Mouse (Mus musculus): ENCODE measurements around the gene Slc4a2. TPM values are rescaled to one million over a fixed set of nuclear protein-coding genes. Genes with fewer than 3 reads are reported as not detected.

Slc4a2 gene
- polyA plus RNA-seq, 1 experiment from 2014 or later: 28.7 TPM

- Histone ChIP-seq H3K27me3 (ENCODE audit: control insufficient read depth, insufficient read depth, low read length) (no peaks in the 10 kb centered on the region), H3K4me3 (ENCODE audit: low read depth, low read length) (no peak overlapping the region), H3K4me2 (ENCODE audit: low read depth, low read length, severe bottlenecking) (no peak overlapping the region), H3K9me3 (ENCODE audit: control insufficient read depth, low read length) (no peaks in the 10 kb centered on the region), H3K4me1 (replicated peaks; ENCODE audit: control insufficient read depth, insufficient read depth, low read length) (no peaks in the 10 kb centered on the region), H3K36me3 (ENCODE audit: control insufficient read depth, insufficient read depth, low read length) (no peaks in the 10 kb centered on the region; the same call in 1 of the 2 replicates), H3K9ac (ENCODE audit: low read length) (no peak overlapping the region), H3K27ac (ENCODE audit: low read depth, low read length) (no peak overlapping the region)
- no peak for DNase-seq (ENCODE audit: low spot score)
- ATAC-seq (replicated peaks; ENCODE audit: low FRiP score): no peak
- WGBS: 94% methylated on average over 5 of the region's 5 CpGs
These were observed 22.6 kb upstream of the Slc4a2 start for GRCm38 (mm10) chr5:24400911-24401605.

- no peak overlapping the region for H3K4me2 ChIP-seq (ENCODE audit: low read depth, low read length, severe bottlenecking)
- DNase-seq (ENCODE audit: low spot score) (no peak), ATAC-seq (replicated peaks; ENCODE audit: low FRiP score) (no peak)
- H3K9me3 ChIP-seq (ENCODE audit: control insufficient read depth, low read length): no peaks in the 10 kb centered on the region
- H3K4me1 ChIP-seq (replicated peaks; ENCODE audit: control insufficient read depth, insufficient read depth, low read length): no peaks in the 10 kb centered on the region
- H3K36me3 ChIP-seq (ENCODE audit: control insufficient read depth, insufficient read depth, low read length): no peaks in the 10 kb centered on the region; the same call in 1 of the 2 replicates
- no peak overlapping the region for H3K4me3 ChIP-seq (ENCODE audit: low read depth, low read length)
- H3K27ac ChIP-seq (ENCODE audit: low read depth, low read length): no peak overlapping the region
- no peak overlapping the region for H3K9ac ChIP-seq (ENCODE audit: low read length)
- 87% methylated on average over 9 of the region's 9 CpGs for whole genome bisulfite sequencing
- H3K27me3 ChIP-seq (ENCODE audit: control insufficient read depth, insufficient read depth, low read length): no peaks in the 10 kb centered on the region
These were observed 21.7 kb upstream of the Slc4a2 start for GRCm38 (mm10) chr5:24401969-24402368.

- no peak overlapping the region for H3K27ac ChIP-seq (ENCODE audit: low read depth, low read length)
- WGBS: 85% methylated on average over 6 of the region's 6 CpGs
- H3K36me3 ChIP-seq (ENCODE audit: control insufficient read depth, insufficient read depth, low read length): no peaks in the 10 kb centered on the region; the same call in 1 of the 2 replicates
- DNase-seq (ENCODE audit: low spot score) (no peak), ATAC-seq (replicated peaks; ENCODE audit: low FRiP score) (no peak)
- no peak overlapping the region for H3K4me2 ChIP-seq (ENCODE audit: low read depth, low read length, severe bottlenecking)
- no peak overlapping the region for H3K4me3 ChIP-seq (ENCODE audit: low read depth, low read length)
- no peak overlapping the region for H3K9ac ChIP-seq (ENCODE audit: low read length)
- H3K9me3 ChIP-seq (ENCODE audit: control insufficient read depth, low read length): no peaks in the 10 kb centered on the region
- H3K27me3 ChIP-seq (ENCODE audit: control insufficient read depth, insufficient read depth, low read length): no peaks in the 10 kb centered on the region
- no peaks in the 10 kb centered on the region for H3K4me1 ChIP-seq (replicated peaks; ENCODE audit: control insufficient read depth, insufficient read depth, low read length)
These were observed 18.9 kb upstream of the Slc4a2 start for GRCm38 (mm10) chr5:24404594-24405360.

GRCm38 (mm10) chr5:24405389-24405876 is 18.2 kb upstream of the Slc4a2 start:
- DNase-seq (ENCODE audit: low spot score) (no peak), ATAC-seq (replicated peaks; ENCODE audit: low FRiP score) (no peak)
- H3K4me2 ChIP-seq (ENCODE audit: low read depth, low read length, severe bottlenecking): no peak overlapping the region
- H3K9me3 ChIP-seq (ENCODE audit: control insufficient read depth, low read length): no peaks in the 10 kb centered on the region
- H3K27ac ChIP-seq (ENCODE audit: low read depth, low read length): no peak overlapping the region
- H3K36me3 ChIP-seq (ENCODE audit: control insufficient read depth, insufficient read depth, low read length): no peaks in the 10 kb centered on the region; the same call in 1 of the 2 replicates
- no peak overlapping the region for H3K4me3 ChIP-seq (ENCODE audit: low read depth, low read length)
- WGBS: 79% methylated on average over 3 of the region's 3 CpGs
- H3K27me3 ChIP-seq (ENCODE audit: control insufficient read depth, insufficient read depth, low read length): no peaks in the 10 kb centered on the region
- no peak overlapping the region for H3K9ac ChIP-seq (ENCODE audit: low read length)
- no peaks in the 10 kb centered on the region for H3K4me1 ChIP-seq (replicated peaks; ENCODE audit: control insufficient read depth, insufficient read depth, low read length)

GRCm38 (mm10) chr5:24408651-24409050 is 15.0 kb upstream of the Slc4a2 start:
- Histone ChIP-seq H3K4me1 (replicated peaks; ENCODE audit: control insufficient read depth, insufficient read depth, low read length) (no peaks in the 10 kb centered on the region; the same call in 1 of the 2 replicates), H3K36me3 (ENCODE audit: control insufficient read depth, insufficient read depth, low read length) (no peaks in the 10 kb centered on the region), H3K9ac (ENCODE audit: low read length) (no peak overlapping the region), H3K4me3 (ENCODE audit: low read depth, low read length) (no peak overlapping the region), H3K27ac (ENCODE audit: low read depth, low read length) (no peak overlapping the region), H3K27me3 (ENCODE audit: control insufficient read depth, insufficient read depth, low read length) (no peaks in the 10 kb centered on the region), H3K9me3 (ENCODE audit: control insufficient read depth, low read length) (no peaks in the 10 kb centered on the region), H3K4me2 (ENCODE audit: low read depth, low read length, severe bottlenecking) (no peak overlapping the region)
- DNase-seq (ENCODE audit: low spot score) (no peak), ATAC-seq (replicated peaks; ENCODE audit: low FRiP score) (no peak)
- 93% methylated on average over 13 of the region's 13 CpGs for WGBS

GRCm38 (mm10) chr5:24409466-24409865 is 14.2 kb upstream of the Slc4a2 start:
- H3K36me3 ChIP-seq (ENCODE audit: control insufficient read depth, insufficient read depth, low read length): no peaks in the 10 kb centered on the region
- 84% methylated on average over 2 of the region's 2 CpGs for WGBS
- no peak overlapping the region for H3K4me3 ChIP-seq (ENCODE audit: low read depth, low read length)
- no peaks in the 10 kb centered on the region for H3K9me3 ChIP-seq (ENCODE audit: control insufficient read depth, low read length)
- no peak overlapping the region for H3K27ac ChIP-seq (ENCODE audit: low read depth, low read length)
- H3K4me1 ChIP-seq (replicated peaks; ENCODE audit: control insufficient read depth, insufficient read depth, low read length): no peaks in the 10 kb centered on the region; the same call in 1 of the 2 replicates
- H3K4me2 ChIP-seq (ENCODE audit: low read depth, low read length, severe bottlenecking): no peak overlapping the region
- DNase-seq (ENCODE audit: low spot score): no peak
- H3K9ac ChIP-seq (ENCODE audit: low read length): no peak overlapping the region
- H3K27me3 ChIP-seq (ENCODE audit: control insufficient read depth, insufficient read depth, low read length): no peaks in the 10 kb centered on the region
- no peak for ATAC-seq (replicated peaks; ENCODE audit: low FRiP score)

- Histone ChIP-seq H3K4me1 (replicated peaks; ENCODE audit: control insufficient read depth, insufficient read depth, low read length) (no peaks in the 10 kb centered on the region; the same call in 1 of the 2 replicates), H3K27me3 (ENCODE audit: control insufficient read depth, insufficient read depth, low read length) (no peaks in the 10 kb centered on the region), H3K36me3 (ENCODE audit: control insufficient read depth, insufficient read depth, low read length) (no peaks in the 10 kb centered on the region), H3K9me3 (ENCODE audit: control insufficient read depth, low read length) (no peaks in the 10 kb centered on the region), H3K4me3 (ENCODE audit: low read depth, low read length) (no peak overlapping the region), H3K9ac (ENCODE audit: low read length) (no peak overlapping the region), H3K27ac (ENCODE audit: low read depth, low read length) (no peak overlapping the region), H3K4me2 (ENCODE audit: low read depth, low read length, severe bottlenecking) (no peak overlapping the region)
- DNase-seq (ENCODE audit: low spot score) (no peak), ATAC-seq (replicated peaks; ENCODE audit: low FRiP score) (no peak)
- 89% methylated on average over 2 of the region's 2 CpGs for WGBS
These were observed 11.6 kb upstream of the Slc4a2 start for GRCm38 (mm10) chr5:24412063-24412462.

GRCm38 (mm10) chr5:24413042-24413693 is 10.5 kb upstream of the Slc4a2 start, which contains the start of gene Asic3:
Asic3 (plus strand) TSS chr5:24413392.
- H3K9me3 ChIP-seq (ENCODE audit: control insufficient read depth, low read length): no peaks in the 10 kb centered on the region
- 50% methylated on average over 11 of the region's 11 CpGs for WGBS
- H3K4me2 ChIP-seq (ENCODE audit: low read depth, low read length, severe bottlenecking): no peak within 1 kb of the TSS
- H3K36me3 ChIP-seq (ENCODE audit: control insufficient read depth, insufficient read depth, low read length): no peaks in the 10 kb centered on the region
- DNase-seq (ENCODE audit: low spot score) (no peak), ATAC-seq (replicated peaks; ENCODE audit: low FRiP score) (no peak)
- no peak within 1 kb of the TSS for H3K27ac ChIP-seq (ENCODE audit: low read depth, low read length)
- no peaks in the 10 kb centered on the region; the same call in 1 of the 2 replicates for H3K4me1 ChIP-seq (replicated peaks; ENCODE audit: control insufficient read depth, insufficient read depth, low read length)
- no peaks in the 10 kb centered on the region for H3K27me3 ChIP-seq (ENCODE audit: control insufficient read depth, insufficient read depth, low read length)
- H3K4me3 ChIP-seq (ENCODE audit: low read depth, low read length): no peak within 1 kb of the TSS
- no peak within 1 kb of the TSS for H3K9ac ChIP-seq (ENCODE audit: low read length)

All from forebrain, embryonic 11.5 days (tissue).